Mouse (Mus musculus): Measurements from ENCODE around the gene Tpst2.

DNA sequence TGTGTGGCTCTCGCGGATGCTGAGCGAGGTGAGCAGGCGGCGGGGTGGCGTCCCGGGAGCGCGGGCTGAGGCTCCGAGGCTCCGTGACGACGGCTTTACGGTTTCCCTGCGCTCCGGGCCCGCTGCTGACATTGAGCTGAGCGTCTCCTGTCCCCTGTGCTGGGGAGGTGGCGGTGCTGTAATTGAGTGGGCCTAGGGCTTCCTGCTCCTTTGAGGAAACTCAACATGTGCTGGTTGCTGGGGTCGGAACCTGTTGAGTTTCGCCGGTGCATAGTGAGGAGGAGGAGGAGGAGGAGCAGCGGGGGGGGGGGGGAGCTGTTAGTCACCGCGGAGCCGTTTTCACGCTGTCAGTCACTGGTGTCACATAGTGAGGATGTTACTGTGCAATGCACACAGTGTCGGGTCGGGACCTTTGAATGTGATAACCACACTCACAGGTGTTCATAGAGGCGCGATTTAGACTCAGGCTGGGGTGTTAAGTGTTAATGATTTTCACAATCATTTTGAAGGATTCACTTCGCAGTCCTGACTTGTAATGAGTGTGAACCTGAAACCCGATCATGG lies 50.0 kb downstream of the Tpst2 start:
- TF ChIP-seq EP300 (optimal IDR thresholded peaks at IDR 0.05) (no peak), CTCF (IDR thresholded peaks at IDR 0.05; ENCODE audit: low read depth) (no peak)
